Mouse (Mus musculus) liver, embryonic 12.5 days (tissue): Measurements from ENCODE around the gene Lrp5. TPM values are rescaled to one million over a fixed set of nuclear protein-coding genes. Genes with fewer than 3 reads are reported as not detected.

Experiments used
- ATAC-seq: fragments of 200-750 bp; cut with Nextera tagmentation; 2 replicates; pipeline ENCODE4 v1.8.0; 2017; ENCODE audit warnings: moderate number of reproducible peaks, mild to moderate bottlenecking, moderate library complexity
- H3K27ac ChIP-seq: fragments of 300-500 bp; sonication (generic); 2 replicates; pipeline ENCODE4 v1.5.1; 2016; ENCODE audit warnings: mild to moderate bottlenecking
- H3K27me3 ChIP-seq: fragments of 300-500 bp; sonication (generic); replicated peaks from 2 replicates; pipeline ENCODE4 v1.6.1; 2016; ENCODE audit warnings: mild to moderate bottlenecking, moderate library complexity
- H3K36me3 ChIP-seq: fragments of 300-500 bp; sonication (generic); 2 replicates; pipeline ENCODE4 v1.6.1; 2016; ENCODE audit warnings: mild to moderate bottlenecking, moderate library complexity
- H3K4me1 ChIP-seq: fragments of 300-500 bp; sonication (generic); 2 replicates; pipeline ENCODE4 v1.6.1; 2016
- H3K4me2 ChIP-seq: fragments of 300-500 bp; sonication (generic); 2 replicates; pipeline ENCODE4 v1.6.1; 2016; ENCODE audit warnings: mild to moderate bottlenecking, moderate library complexity
- H3K4me3 ChIP-seq: fragments of 300-500 bp; sonication (generic); 2 replicates; pipeline ENCODE4 v1.5.1; 2016; ENCODE audit warnings: mild to moderate bottlenecking, moderate library complexity
- H3K9ac ChIP-seq: fragments of 300-500 bp; sonication (generic); 2 replicates; pipeline ENCODE4 v1.6.1; 2016; ENCODE audit warnings: mild to moderate bottlenecking, moderate library complexity
- H3K9me3 ChIP-seq: fragments of 300-500 bp; sonication (generic); replicated peaks from 2 replicates; pipeline ENCODE4 v1.6.1; 2016; ENCODE audit warnings: mild to moderate bottlenecking, moderate library complexity
- WGBS: fragments of 180-500 bp; shearing (Covaris S2); methylation state at CpG from one replicate; pipeline ENCODE4 v1.1.7; 2016; ENCODE audit not compliant: insufficient replicate concordance; 5-methylcytosine and 5-hydroxymethylcytosine counted together
- polyA plus RNA-seq: library from polyadenylated mRNA; unstranded; fragments of >200 nt; fragmentation: Nextera tagmentation; extraction: Ambion mirVana; gene quantifications from 2 replicates; pipeline ENCODE4 v1.2.1, GENCODE M21; 2016

The Lrp5 gene
- polyA plus RNA-seq, 1 experiment from 2014 or later: 2.7 TPM

DNA sequence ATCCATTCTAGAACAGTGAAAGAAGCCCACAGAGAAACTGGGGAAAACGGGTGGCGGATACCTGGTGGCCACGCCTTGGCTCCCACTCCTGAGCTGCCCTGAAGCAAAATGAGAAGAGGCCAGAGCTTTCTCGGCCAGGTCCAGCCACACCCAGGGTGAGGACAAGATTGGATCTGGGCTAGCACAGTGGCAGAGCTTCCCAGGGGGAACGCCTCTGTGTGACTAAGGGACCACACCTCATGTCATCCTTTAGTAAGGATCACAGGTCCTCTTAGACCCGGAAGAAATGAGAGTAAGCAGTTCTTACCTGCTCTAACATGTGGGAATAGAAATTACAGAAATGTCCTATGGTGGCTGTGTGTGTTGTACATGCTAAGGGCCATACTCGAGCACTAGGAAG is 61.3 kb downstream of the Lrp5 start:
- ATAC-seq: no peak
- Histone ChIP-seq H3K4me2 (no peak overlapping the region), H3K9me3 (no peaks in the 10 kb centered on the region), H3K9ac (no peak overlapping the region), H3K4me1 (0 out of 2 replicates have a peak, but pooled peaks cover 6% of the 10 kb centered on the region), H3K4me3 (no peak overlapping the region), H3K27ac (no peak overlapping the region), H3K27me3 (no peaks in the 10 kb centered on the region), H3K36me3 (peaks cover 86% of the 10 kb centered on the region)
- WGBS: 73% methylated on average over 7 of the region's 7 CpGs

DNA sequence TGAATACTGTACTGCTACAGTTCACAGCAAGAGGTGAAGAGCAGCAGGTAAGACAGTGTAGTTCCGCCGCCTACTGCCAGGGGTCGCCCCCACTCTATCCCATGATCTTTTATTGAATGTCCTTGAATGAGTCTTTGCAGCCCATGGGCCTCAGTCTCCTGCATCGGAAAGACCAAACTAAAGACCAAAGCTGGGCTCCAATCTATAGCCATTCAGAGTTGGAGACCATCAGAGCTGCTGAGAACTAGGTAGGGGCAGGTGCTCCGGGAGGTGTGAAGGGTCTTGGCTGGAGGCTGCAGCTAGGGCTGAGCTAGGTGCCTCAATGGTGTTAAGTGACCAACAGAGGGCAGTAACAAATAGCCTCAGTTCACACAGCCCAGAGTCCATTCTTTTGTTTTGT is 62.5 kb downstream of the Lrp5 start:
- Histone ChIP-seq H3K27me3 (no peaks in the 10 kb centered on the region), H3K36me3 (peaks cover 86% of the 10 kb centered on the region)
- 0 out of 2 replicates have a peak, but pooled peaks have one; percentile 41 for ATAC-seq

DNA sequence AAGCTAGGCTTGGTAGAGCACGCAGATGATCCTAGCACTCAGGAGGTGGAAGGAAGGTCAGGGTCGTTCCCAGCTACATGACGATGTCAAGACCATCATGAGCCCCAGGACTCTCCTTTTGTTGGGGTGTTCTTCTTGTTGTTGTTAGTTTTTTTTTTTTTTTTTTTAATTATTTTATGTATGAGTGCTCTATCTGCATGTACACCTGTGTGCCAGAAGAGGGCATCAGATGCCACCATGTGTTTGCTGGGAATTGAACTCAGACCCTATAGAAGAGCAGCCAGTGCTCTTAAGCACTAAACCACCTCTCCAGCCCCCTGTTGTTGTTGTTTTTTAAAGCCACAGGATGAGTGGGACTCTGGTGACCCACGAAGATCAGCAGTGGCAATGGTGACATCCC is 63.1 kb downstream of the Lrp5 start:
- Histone ChIP-seq H3K9me3 (no peaks in the 10 kb centered on the region), H3K4me3 (no peak overlapping the region), H3K36me3 (peaks cover 86% of the 10 kb centered on the region), H3K27ac (no peak overlapping the region), H3K27me3 (no peaks in the 10 kb centered on the region), H3K4me2 (no peak overlapping the region), H3K9ac (no peak overlapping the region), H3K4me1 (0 out of 2 replicates have a peak, but pooled peaks cover 3% of the 10 kb centered on the region)
- no peak for ATAC-seq
- WGBS: 80% methylated on average over 4 of the region's 4 CpGs

More for the DNA sequence above, 62.5 kb downstream of the Lrp5 start:
- Histone ChIP-seq H3K27ac (no peak overlapping the region), H3K4me1 (0 out of 2 replicates have a peak, but pooled peaks cover 6% of the 10 kb centered on the region), H3K4me3 (no peak overlapping the region), H3K9me3 (no peaks in the 10 kb centered on the region), H3K9ac (no peak overlapping the region), H3K4me2 (no peak overlapping the region)
- 57% methylated on average over 5 of the region's 5 CpGs for WGBS

DNA sequence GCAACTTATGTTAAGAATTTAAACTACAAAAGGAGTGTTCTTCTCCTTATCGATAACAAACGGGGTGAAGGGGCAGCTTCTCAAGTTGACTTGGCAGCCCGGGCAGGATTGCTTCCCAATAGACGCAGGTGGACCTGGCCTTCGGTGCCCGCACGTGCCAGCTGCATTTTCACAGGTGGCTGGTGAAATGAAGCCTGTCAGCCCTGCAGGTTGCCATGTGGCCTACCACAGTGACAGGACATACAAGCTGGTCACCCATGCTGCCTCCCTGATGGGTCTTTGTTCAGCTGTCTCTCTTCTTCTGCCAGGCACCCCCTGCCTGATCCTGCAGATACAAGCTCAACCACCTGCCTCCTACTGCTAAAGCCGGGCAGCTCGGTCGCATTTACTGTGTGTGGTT is 65.5 kb downstream of the Lrp5 start:
- ATAC-seq: no peak
- 90% methylated on average over 10 of the region's 10 CpGs for WGBS
- H3K36me3 ChIP-seq: peaks cover 81% of the 10 kb centered on the region

DNA sequence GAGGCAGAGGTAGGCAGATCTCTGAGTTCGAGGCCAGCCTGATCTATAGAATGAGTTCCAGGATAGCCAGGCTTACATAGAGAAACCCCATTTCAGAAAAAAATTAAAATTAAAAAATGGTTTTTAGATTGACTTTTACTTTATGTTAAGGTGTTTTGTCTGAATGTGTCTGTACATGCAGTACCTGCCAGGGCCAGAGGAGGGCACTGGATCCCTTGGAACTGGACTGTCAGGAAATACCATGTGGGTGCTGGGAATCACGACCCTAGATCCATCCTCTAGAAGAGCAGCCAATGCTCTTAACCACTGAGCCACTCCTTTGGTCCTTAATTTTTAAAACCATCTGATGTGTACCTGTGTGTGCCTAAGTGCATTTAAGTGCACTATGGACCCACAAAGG is 67.0 kb downstream of the Lrp5 start:
- Histone ChIP-seq H3K9ac (no peak overlapping the region), H3K27ac (no peak overlapping the region), H3K9me3 (no peaks in the 10 kb centered on the region), H3K4me3 (no peak overlapping the region), H3K4me1 (no peaks in the 10 kb centered on the region), H3K36me3 (peaks cover 85% of the 10 kb centered on the region), H3K4me2 (no peak overlapping the region), H3K27me3 (no peaks in the 10 kb centered on the region)
- 68% methylated on average over 2 of the region's 2 CpGs for WGBS
- ATAC-seq: no peak

More for the DNA sequence above, 65.5 kb downstream of the Lrp5 start:
- no peak overlapping the region for H3K9ac ChIP-seq
- no peak overlapping the region for H3K27ac ChIP-seq
- H3K4me2 ChIP-seq: no peak overlapping the region
- H3K9me3 ChIP-seq: no peaks in the 10 kb centered on the region
- no peak overlapping the region for H3K4me3 ChIP-seq
- no peaks in the 10 kb centered on the region for H3K4me1 ChIP-seq
- H3K27me3 ChIP-seq: no peaks in the 10 kb centered on the region

DNA sequence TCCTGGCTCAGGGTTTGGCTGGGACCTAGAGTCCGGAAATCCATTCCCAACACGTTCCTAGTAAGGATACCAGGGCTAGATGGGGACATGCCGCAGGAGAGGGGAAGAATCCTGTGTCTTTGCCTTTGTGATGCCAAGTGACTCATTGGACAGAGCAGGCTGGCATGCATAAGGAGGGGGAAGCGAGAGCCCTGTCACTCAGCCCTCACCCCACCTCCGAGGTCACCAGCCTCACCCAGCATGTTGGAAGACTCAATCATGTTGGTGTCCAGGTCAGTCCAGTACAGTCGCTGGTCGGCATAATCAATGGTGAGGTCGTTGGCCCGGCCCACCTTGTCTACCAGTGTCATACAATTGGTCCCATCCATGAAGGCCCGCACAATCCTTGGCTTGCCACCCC is 72.4 kb downstream of the Lrp5 start:
- Histone ChIP-seq H3K27me3 (no peaks in the 10 kb centered on the region), H3K9ac (no peak overlapping the region), H3K4me1 (no peaks in the 10 kb centered on the region), H3K36me3 (peaks cover 86% of the 10 kb centered on the region), H3K4me3 (no peak overlapping the region), H3K27ac (no peak overlapping the region), H3K9me3 (no peaks in the 10 kb centered on the region), H3K4me2 (no peak overlapping the region)
- ATAC-seq: no peak
- 83% methylated on average over 10 of the region's 10 CpGs for WGBS

DNA sequence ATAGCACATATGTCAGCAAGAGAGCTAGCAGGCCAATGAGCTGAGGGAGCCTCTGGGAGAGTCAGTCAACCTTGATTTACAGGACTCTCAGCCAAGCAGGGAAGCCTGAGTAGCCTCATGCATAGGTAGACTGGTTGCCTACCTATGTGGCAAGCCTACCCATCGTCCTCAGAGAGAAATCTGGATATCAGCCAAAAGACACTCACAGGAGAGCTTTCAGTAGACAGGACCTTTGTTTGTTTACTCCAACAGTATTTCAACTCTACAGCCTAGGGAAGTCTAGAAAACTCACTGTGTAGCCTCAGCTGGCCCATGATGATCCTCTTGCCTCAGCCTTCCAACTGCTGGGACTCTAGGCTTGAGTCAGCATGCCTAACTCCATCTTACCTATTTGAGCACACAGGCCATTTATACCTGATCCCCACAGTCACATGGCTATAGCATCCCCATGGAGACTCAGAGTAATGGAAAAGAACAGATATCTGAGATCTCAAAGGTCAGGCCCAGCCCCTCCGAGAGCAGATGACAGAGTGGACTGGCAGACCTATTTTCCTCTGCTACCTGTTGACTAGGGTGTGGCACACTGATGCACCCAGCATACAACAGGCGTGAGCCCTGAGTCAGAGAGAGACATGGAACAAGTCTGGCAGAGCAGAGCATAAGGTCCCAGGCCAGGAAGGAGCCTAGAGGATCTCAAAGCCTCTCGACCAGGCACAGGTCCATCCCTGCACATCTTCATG is 73.7 kb downstream of the Lrp5 start:
- H3K4me1 ChIP-seq: no peaks in the 10 kb centered on the region
- no peak overlapping the region for H3K9ac ChIP-seq
- H3K27me3 ChIP-seq: no peaks in the 10 kb centered on the region
- H3K36me3 ChIP-seq: peaks cover 81% of the 10 kb centered on the region
- H3K9me3 ChIP-seq: no peaks in the 10 kb centered on the region
- 78% methylated on average over 4 of the region's 4 CpGs for WGBS
- H3K27ac ChIP-seq: no peak overlapping the region
- H3K4me3 ChIP-seq: no peak overlapping the region
- no peak overlapping the region for H3K4me2 ChIP-seq
- ATAC-seq: no peak

DNA sequence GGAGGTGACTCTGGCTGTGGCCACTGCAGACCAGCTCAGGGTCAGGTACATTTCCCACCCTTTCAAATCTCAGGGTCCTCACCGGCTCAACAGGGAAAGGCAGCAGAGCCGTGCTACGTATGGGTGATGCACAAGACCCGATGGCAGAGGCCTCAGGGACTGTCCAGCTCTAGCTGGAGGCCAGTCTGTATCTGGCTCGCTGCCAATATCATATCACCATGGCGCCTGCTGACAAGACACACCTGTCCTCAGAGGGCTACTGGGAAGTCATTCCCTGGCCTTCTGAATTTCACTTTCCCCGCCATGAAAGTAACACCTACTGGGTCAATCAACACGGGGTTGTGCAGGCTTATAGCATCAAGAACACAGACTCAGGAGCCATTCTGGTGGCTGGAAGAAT is 74.6 kb downstream of the Lrp5 start:
- no peak overlapping the region for H3K4me2 ChIP-seq
- no peak overlapping the region for H3K4me3 ChIP-seq
- 79% methylated on average over 8 of the region's 8 CpGs for WGBS
- H3K9me3 ChIP-seq: no peaks in the 10 kb centered on the region
- no peak overlapping the region for H3K27ac ChIP-seq
- H3K27me3 ChIP-seq: no peaks in the 10 kb centered on the region
- no peak overlapping the region for H3K9ac ChIP-seq
- no peaks in the 10 kb centered on the region for H3K4me1 ChIP-seq
- peaks cover 78% of the 10 kb centered on the region for H3K36me3 ChIP-seq
- no peak for ATAC-seq

DNA sequence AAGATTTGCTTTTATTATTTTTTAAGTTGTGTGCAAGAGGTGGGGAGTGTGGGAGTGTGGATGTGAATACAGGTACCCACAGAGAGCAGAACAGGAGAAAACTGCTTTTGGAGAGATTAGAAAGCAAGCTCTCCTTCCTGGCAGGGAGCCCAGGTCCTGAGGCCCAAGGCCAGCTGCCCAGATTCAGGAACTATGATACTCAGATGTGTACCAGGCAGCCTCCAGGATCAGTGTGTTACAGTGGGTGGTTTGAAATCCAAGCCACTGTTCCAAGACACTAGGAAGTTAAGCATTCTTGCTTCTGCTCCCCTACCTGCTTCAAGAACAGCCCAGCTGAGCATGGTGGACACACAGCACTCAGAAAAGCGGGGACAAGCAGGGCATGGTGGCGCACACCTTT is 75.5 kb downstream of the Lrp5 start:
- Histone ChIP-seq H3K9me3 (no peaks in the 10 kb centered on the region), H3K27ac (no peak overlapping the region), H3K4me2 (no peak overlapping the region), H3K36me3 (peaks cover 84% of the 10 kb centered on the region), H3K27me3 (no peaks in the 10 kb centered on the region), H3K9ac (no peak overlapping the region), H3K4me3 (no peak overlapping the region), H3K4me1 (no peaks in the 10 kb centered on the region)
- WGBS: 90% methylated on average over 2 of the region's 2 CpGs
- no peak for ATAC-seq

DNA sequence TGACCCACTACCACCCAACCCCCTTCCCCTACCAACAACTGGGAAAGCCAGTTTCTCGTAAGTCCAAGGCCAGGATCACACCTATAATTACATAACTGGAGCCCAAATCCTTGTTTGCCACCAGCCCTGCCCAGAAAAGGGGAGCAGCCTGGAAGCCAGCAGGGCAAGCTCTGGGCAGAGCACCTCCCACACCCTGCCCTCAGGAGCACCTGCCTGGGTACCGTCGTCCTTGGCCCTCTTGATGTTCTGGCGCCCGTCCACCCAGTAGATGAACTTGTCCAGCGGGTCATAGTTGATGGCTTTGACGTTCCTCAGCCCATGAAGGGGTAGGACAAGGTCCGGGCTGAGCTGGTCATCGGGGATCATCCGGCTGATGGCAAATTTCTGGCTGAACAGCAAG is 76.5 kb downstream of the Lrp5 start:
- 85% methylated on average over 10 of the region's 10 CpGs for WGBS
- Histone ChIP-seq H3K4me3 (no peak overlapping the region), H3K4me1 (no peaks in the 10 kb centered on the region), H3K36me3 (peaks cover 79% of the 10 kb centered on the region), H3K27me3 (no peaks in the 10 kb centered on the region), H3K27ac (no peak overlapping the region), H3K9me3 (no peaks in the 10 kb centered on the region), H3K9ac (no peak overlapping the region), H3K4me2 (no peak overlapping the region)
- ATAC-seq: no peak

DNA sequence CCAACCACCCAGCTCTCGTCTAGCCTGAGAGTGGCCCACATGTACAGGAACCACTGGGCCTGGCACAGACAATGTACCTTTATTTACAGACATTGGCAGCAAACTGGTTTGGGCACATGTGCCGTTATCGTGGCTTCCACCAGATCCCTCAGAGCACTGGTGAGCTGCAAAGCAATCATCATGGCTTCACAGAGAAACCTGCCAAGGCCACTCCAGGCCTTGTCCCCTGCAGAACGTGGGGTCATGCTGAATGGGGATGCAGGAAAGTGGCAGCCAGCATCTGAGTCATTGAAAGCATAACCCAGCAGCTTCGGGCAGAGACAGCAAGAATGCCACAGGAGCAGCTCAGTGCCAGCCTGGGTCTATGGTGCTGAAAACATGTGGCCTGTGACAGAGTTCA is 92.0 kb downstream of the Lrp5 start:
- H3K36me3 ChIP-seq: peaks cover 98% of the 10 kb centered on the region
- H3K9me3 ChIP-seq: no peaks in the 10 kb centered on the region
- no peaks in the 10 kb centered on the region for H3K27me3 ChIP-seq
- ATAC-seq: no peak
- no peak overlapping the region for H3K4me2 ChIP-seq
- no peak overlapping the region for H3K4me3 ChIP-seq
- no peak overlapping the region for H3K9ac ChIP-seq
- WGBS: 82% methylated on average over 5 of the region's 5 CpGs
- peaks cover 19% of the 10 kb centered on the region for H3K4me1 ChIP-seq
- no peak overlapping the region for H3K27ac ChIP-seq

DNA sequence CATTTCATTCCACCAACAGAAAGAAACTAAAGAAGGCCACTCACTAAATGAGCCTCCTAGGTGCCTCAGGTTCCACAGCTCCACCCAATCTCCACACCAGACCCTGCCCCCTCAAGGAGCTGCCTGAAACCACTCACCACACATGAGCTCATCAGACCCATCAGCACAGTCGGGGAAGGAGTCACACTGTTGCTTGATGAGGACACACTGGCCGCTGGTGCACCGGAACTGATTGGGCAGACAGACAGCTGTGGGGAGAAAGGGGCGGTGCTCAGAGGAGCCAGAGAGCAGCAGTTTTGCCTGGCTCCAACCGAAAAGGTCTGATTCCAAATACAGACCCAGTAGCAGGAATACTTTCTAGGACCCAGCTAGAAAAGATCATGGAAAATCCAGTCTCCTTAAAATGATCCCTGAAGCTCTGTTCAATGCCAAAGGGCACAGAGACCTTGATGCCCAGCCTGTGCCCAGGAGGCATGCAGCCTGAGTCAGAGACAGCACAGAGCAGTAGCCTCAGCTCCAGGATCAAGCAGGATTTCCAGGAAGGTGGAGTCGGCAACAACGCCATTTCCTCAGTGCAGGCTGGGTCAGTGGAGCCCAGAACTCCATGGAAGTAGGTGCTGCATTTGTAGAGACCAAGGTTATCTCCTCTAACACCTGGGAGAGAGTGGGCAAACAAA is 92.8 kb downstream of the Lrp5 start:
- peaks cover 97% of the 10 kb centered on the region for H3K36me3 ChIP-seq
- no peak for ATAC-seq

More for the DNA sequence above, 92.8 kb downstream of the Lrp5 start:
- Histone ChIP-seq H3K27me3 (no peaks in the 10 kb centered on the region), H3K4me3 (no peak overlapping the region), H3K4me1 (peaks cover 26% of the 10 kb centered on the region), H3K4me2 (no peak overlapping the region), H3K27ac (no peak overlapping the region), H3K9ac (no peak overlapping the region), H3K9me3 (no peaks in the 10 kb centered on the region)
- WGBS: 64% methylated on average over 7 of the region's 7 CpGs
